Mouse (Mus musculus) regulatory T cell (primary cell): ENCODE measurements around the gene Wasf2.

Experiments used
- in situ Hi-C: fragments of 300-600 bp; cut with MboI, MseI; formaldehyde crosslinking; loops from one replicate; pipeline ENCODE4 v1.15.1; 2025; ENCODE audit warnings: high pct_unique_total_duplicates

Gene Wasf2

DNA sequence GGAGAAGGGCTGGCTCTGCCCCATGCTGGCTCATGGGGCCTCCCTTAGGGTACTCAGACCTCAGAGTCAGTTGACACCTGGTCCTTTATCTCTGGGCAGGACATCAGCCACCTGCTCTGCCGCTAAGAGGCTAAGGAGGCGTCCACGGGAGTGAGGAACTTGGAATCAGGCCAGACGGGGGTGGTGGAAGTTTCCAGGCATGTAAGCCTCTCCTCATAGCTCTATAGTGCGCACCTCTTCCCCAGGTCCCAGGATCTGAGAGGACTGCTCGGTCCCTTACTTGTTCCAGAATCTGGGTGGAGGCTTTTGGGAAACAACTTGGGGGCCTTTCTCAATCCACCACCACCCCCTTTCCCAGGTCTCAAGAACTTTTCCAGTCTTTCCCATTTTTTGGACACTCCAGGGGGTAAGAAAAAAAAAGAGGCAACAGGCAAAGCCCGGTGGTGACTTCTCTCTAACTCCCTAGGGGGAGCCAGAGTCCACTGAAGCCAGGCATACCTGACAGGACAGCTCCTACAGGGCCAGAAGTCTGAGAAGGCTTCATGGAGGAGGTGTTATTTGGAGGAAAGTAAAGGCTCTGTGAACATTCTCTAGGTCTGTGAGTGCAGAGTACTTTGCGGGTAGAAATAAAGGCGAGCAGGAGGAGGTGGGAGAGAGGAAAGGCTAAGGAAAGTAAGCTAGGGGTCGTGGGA, 103.1 kb downstream of the Wasf2 start:
- in situ Hi-C loops: no loop called here

DNA sequence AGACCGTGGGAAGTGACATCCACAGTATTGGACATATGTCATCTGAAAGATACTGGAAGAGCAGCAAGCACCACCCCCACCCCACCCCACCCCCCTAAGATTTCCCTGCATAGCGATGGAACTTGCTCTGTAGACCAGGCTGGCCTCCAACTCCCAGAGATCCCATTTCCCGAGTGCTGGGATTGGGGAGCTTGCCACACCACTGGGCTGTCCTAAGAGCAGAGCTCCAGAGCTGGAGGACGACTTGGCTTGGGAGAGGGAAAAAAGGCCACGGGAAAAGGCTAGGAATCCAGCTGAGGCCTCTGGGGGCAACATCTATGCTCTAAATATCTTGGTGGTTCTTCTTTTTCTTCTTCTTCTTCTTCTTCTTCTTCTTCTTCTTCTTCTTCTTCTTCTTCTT, 104.5 kb downstream of the Wasf2 start:
- in situ Hi-C loops: no loop called here

DNA sequence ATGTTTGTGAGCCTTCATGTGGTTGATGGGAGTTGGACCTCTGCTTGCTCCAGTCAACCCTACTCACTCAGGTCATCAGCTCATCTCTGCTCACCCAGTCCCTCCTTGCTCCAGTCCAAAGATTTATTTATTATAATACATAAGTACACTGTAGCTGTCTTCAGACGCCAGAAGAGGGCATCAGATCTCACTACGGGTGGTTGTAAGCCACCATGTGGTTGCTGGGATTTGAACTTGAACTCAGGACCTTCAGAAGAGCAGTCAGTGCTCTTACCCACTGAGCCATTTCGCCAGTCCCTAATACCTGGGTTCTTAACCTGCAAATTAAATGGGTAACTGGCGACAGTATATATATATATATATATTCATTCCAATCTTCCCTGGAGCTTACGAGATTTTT, 105.1 kb downstream of the Wasf2 start:
- in situ Hi-C loops: no loop called here

DNA sequence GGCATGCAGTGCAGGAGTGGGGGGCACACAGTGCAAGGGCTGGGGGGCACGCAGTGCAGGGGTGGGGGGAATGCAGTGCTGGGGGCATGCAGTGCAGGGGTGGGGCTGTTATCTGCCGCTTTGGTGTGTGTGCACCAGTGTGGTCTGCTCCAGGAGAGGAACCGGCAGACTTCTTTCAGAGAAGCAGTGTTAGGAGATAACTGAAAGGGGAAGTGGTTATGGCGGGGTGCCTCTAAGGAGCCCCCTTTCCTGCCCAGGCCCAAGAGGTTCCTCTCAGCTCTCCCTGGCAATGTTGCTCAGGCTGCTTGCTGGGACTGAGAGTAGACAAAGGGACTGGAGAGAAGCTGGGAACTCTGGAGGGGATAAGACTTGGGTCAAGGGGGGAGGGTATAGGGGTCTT, 107.6 kb downstream of the Wasf2 start:
- in situ Hi-C loops: no loop called here

DNA sequence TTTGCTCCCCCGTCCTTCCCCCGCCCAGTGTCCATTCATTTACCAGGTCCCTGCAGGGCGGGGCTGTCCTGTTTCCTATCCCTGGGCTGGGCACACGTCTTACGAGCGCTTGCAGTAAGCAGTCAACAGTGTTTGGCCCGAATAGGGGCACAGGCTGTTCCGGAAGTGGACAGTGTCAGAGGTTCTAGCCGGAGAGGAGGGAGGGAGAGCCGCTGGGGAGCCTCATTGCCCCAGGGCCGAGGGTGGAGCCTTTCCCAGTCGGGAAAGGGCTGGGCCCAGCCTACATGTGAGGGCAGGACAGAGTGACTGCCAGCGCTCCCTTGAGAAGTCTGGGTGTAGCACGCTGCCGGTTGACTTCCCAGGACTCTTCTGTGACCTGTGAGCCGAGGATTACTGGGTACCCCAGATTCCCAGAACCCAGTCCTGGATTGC, 110.2 kb downstream of the Wasf2 start, which contains the start of gene Map3k6:
Map3k6 (plus strand) TSS at position 329 of the 432 bp plus-strand sequence.
- in situ Hi-C loops: no loop called here

DNA sequence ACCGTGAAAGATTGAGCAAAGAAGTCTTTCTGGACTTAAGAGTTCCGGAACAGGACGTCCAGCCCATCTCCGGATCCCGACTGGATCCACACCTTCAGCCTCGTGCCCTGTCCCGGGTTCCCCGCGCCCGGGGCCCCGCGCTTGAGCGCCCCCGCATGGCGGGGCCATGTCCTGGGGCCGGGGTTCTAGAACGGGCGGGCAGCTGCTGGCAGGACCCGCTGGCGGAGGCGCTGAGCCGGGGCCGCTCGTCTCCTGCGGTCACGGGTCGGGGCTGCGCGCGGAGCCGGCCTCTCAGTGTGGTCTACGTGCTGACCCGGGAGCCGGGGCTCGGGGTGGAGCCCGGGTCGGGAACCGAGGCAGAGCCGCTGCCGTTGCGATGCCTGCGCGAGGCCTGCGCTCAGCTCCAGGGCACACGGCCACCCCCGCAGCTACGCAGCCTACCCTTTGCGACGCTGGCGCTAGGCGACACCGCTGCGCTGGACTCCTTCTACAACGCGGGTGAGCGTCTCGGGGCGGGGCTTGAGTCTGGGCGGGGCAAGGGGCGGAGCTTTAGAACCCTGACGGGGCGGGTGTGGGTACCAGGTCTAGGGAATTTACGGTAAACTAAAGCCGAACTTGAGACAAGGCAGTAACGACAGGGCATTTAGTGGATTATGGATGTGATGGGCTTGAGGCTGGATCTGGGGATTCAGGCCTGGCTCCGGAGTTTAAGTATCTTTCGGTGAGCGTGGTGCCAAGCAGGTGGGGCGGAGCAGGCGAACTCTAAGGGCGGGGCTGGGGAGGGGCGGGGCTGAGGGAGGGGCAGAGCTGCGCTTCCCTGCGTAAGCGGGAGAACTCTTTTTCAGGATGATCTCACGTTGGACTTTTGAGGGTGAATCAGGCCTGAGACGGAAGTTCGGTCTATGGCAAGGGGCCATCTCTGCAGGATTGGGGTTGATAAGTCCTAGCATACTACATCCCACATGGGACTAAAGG, 110.9 kb downstream of the Wasf2 start:
- in situ Hi-C loops: no loop called here

DNA sequence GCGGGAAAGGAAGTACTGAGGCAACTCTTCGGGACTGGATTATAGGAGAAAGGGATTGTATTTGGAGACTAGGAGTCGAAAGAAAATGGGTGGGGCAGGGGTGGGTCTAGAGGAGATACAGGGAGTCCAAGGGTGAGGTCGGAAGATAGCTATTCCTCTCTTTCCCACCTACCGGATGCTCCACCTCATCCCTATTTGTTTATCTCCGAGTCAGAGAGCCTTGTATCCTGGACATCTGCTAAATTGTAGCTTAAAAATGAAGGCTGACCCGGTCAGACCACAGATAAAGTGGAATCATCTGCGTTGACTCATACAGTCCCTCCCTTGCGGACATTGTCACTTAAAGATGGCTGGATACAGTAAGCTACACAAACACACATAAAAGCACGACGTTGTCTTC, 111.6 kb downstream of the Wasf2 start:
- in situ Hi-C loops: no loop called here

DNA sequence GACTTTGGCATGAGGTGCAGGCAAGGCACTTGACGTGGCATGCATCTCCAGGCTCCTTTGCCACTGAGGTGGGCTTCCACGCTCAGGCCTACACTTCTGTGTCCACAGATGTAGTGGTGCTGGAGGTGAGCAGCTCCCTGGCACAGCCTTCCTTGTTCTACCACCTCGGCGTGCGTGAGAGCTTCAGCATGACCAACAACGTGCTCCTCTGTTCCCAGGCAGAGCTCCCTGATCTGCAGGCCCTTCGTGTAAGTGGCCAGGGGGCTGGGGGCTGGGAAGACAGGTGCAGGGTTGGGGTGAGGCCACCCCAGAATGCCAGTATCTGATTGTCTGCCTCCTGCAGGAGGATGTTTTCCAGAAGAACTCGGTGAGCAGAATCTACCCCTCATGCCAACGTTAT, 112.4 kb downstream of the Wasf2 start:
- in situ Hi-C loops: no loop called here

DNA sequence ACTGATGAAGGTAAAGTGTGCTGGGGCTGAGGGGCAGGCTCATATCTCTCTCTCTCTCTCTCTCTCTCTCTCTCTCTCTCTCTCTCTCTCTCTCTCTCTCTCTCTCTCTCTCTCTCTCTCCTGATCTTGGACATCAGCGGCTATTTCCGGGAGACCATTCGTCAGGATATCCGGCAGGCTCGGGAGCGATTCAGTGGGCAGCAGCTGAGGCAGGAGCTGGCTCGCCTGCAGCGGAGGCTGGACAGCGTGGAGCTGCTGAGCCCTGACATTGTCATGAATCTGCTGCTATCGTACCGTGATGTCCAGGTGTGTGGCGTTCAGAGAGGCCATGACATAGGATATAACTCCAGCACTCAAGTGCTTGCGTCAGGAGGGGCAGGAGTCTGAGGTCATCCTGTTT, 113.2 kb downstream of the Wasf2 start:
- in situ Hi-C loops: no loop called here

DNA sequence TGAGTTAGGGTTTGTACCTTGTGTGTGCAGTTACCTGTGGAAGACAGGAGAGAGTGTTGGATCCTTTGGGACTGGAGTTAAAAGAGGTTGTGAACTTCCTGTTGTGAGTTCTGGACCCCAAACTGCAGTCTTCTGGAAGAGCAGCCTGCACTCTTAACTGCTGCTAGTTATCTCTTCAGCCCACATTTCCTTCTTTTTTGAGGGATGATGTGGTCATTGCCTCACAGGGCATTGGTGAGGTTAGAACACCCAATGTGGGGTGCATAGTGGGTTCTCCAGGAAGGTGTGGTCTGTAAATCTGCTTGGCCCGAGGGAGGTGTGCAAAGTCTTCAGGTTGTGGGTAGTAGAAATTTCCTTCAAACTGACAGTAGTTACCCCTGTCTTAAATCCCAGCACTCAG, 114.0 kb downstream of the Wasf2 start:
- in situ Hi-C loops: no loop called here

DNA sequence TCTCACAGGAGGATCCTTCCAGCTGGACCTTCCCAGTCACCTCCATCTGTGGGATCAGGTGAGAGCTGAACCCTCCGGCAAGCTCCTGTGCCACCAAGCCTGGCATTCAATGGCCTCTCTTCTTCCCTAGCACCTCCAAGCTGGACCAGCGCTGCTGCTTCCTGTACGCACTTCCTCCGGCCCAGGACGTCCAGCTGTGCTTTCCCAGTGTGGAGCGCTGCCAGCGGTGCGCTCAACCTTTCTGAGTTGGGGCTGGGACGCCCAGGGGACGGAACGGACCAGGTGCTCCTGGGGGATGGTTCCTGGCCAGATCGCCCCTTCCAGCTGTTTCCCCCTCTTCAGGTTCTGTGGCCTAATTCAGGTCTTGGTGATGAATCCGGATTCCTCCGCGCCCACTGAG, 116.8 kb downstream of the Wasf2 start:
- in situ Hi-C loops: loop anchor here (5.0 kb wide), 1 partner anchor 35 kb away; the partner anchor contains the start of genes Cd164l2 and Gpr3

DNA sequence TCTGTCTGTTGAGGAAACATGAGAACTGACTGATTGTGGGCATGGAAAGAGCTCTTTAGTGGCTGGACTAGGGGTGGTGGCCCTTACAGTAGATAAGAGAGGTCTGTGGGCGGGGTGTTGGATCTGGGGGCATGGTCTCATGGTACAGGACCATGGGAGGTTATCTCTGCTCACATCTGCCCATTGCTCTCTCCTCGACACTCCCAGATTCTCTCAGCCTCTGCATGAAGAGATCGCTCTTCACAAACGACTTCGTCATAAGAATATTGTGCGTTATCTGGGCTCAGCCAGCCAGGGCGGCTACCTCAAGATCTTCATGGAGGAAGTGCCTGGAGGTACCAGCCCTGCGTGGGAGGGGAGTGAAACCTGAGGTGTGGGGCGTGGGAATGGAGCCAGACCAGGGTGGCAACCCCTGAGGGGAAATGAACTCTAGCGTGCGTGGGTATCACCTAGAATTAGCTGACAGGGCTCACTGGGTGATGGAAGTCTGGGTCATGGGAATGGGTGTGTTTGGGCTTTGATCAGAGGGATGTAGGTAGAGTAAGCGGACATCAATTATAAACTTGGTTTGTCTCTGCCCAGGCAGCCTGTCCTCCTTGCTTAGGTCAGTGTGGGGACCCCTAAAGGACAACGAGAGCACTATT, 117.6 kb downstream of the Wasf2 start:
- in situ Hi-C loops: loop anchor here (5.0 kb wide), 1 partner anchor 36 kb away; the partner anchor contains the start of genes Cd164l2 and Gpr3
